Mouse (Mus musculus): ENCODE measurements around the gene Tomt.

Tomt gene

DNA sequence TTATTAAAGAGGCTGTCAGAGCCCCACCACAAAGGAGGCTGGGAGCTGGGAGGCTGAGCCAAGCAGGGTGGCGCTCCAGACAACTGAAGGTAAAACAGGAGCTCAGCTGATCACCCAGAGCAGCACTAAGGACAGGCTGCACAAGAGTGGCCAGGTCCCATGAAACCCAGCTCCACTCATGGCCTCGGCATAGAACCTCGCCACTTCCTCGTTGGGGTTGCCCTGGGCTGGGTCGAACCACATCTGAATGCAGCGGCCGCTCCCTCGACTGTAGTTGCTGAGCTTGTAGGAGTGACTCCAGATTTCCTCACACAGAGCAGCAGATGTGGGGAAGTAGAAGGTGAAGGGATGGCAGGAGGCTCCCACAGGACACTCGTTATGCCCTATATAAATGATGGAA lies 47.8 kb downstream of the Tomt start:
- DNase-seq (ENCODE audit: extremely low read depth, low read depth, low spot score): no peak

DNA sequence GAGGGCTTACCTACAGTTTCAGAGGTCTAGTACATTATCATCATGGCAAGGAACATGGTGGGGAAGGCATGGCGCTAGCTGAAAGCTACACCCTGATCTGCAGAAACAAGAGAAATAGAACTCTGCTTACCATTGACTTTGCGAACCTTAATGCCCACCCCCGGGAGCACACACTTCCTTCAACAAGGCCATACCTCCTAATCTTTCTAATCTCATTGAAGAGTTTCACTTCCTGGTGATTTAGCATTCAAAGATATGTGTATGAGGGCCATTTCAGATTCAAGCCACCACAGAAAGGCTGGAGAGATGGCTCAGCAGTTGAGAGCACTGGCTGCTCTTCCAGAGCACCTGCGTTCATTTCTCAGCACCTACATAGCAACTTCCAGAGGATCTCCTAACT lies 49.1 kb downstream of the Tomt start, which contains the start of gene Folr2:
Gene Folr2, minus strand, starts transcription at position 101 of the 400 bp plus-strand sequence.
- DNase-seq (ENCODE audit: extremely low read depth, low read depth, low spot score): no peak

DNA sequence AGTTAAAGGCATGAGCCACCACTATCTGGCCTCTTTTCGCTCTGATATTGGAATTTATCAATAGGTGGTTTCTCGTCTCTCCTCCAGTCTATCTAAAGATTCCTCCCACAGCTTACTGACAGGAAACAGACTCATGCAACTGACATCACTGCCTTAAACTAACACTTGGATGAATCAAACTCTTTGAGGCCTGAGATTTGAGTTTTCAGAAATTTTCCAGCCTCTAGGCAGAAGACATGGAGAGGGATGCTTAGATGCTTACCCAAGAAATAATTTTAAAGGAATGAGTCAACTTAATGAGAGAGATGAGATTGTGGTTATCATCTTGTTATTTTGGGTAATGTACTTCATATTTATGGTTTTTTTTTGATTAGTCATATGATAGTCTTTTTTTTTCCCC lies 52.3 kb downstream of the Tomt start:
- DNase-seq (ENCODE audit: extremely low read depth, low read depth, low spot score): no peak

DNA sequence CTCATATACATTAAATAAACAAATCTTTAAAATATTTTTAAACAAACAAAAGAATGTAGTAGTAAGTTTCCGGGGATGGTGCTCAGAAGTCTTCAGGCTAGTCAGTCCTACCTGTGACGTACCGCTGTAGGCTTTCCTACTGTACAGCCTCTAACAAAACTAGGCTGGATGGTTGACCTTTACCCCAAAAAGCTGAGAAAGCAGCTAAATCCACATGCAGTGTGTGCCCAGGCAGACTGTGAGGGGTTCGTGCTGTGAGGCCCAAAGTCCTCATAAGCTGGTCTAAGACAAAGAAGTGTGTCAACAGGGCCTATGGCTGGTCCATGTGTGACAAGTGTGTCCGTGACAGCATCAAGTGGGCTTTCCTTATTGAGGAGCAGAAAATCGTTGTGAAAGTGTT lies 53.3 kb downstream of the Tomt start:
- no peak for DNase-seq (ENCODE audit: extremely low read depth, low read depth, low spot score)

DNA sequence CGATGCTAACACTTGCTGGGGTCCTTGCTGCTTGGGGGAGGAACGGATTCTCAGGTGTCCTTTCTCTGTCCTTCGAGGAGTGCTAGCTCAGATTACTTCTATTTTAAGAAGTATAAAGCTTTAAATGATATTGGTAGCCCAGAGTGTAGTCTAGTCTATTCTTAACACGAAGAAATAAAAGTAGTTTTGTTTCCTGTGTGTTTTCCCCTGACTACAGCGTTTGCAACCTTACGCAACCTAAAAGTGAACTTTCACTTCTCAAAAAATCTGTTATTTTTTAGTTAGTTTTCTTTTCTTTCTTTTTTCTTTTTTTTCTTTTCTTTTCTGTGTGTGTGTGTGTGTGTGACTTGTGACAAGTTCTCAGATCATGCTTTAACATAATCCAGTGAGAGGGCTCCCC lies 54.5 kb downstream of the Tomt start:
- DNase-seq (ENCODE audit: extremely low read depth, low read depth, low spot score): no peak
